Mouse (Mus musculus) lung, adult 2 months (tissue): ENCODE measurements around the gene Gpr83. TPM values are rescaled to one million over a fixed set of nuclear protein-coding genes. Genes with fewer than 3 reads are reported as not detected.

Source experiments
- DNase-seq: peaks from one replicate; pipeline ENCODE4 v3.0.0; 2022
- H3K4me1 ChIP-seq: fragments of 200-500 bp; 2 replicates; pipeline ENCODE4 v1.6.1; 2011; ENCODE audit warnings: low read length; ENCODE audit not compliant: control insufficient read depth, insufficient read depth
- H3K4me3 ChIP-seq: fragments of 200-500 bp; replicated peaks from 2 replicates; pipeline ENCODE3; 2011; ENCODE audit warnings: low read depth, mild to moderate bottlenecking, control low read depth, low read length; ENCODE audit errors: extremely low read depth
- CTCF ChIP-seq: fragments of 200-500 bp; IDR thresholded peaks from 2 replicates; pipeline ENCODE4 v1.5.1; 2011; ENCODE audit warnings: mild to moderate bottlenecking, low read length, control low read depth; ENCODE audit not compliant: insufficient read depth
- POLR2A ChIP-seq: fragments of 200-500 bp; IDR thresholded peaks from 2 replicates; pipeline ENCODE4 v1.6.1; 2011; ENCODE audit warnings: low read depth, mild to moderate bottlenecking, control low read depth, low read length, borderline replicate concordance; ENCODE audit errors: extremely low read depth
- WGBS: fragments of 180-500 bp; shearing (Covaris S2); methylation state at CpG from one replicate; pipeline ENCODE4 v1.1.7; 2018; 5-methylcytosine and 5-hydroxymethylcytosine counted together
- polyA plus RNA-seq: library from polyadenylated mRNA; depleted of rRNA; stranded (reverse); fragments of >200 nt; gene quantifications from 2 replicates; pipeline ENCODE4 v1.2.3, GENCODE M21; 2012

Gpr83 gene
- polyA plus RNA-seq, 1 experiment, result 0.32 TPM

DNA sequence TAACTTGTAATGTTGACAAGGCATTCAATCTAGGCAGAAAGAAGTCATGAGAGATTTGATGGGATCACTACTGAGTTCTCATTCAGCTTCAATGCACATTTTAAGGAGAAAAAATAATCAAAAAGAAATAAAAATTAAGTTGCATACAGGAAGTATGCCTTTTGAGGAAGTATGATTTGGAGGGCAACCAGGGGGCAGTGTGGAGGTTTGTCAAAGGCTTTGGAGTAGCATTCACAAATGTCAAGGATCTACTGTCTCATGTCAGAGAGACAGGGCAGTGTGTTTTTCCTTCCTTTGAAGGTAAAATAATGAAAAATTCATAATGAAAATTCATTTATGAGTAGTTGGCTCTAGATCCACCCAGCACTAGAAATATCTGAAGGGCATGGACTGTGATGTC is 25.1 kb downstream of the Gpr83 start:
- no peak for DNase-seq
- peaks cover 4% of the 10 kb centered on the region; the same call in 1 of the 2 replicates for H3K4me1 ChIP-seq
- no peak overlapping the region for H3K4me3 ChIP-seq
- no peak for TF ChIP-seq CTCF
- no peak for TF ChIP-seq POLR2A

DNA sequence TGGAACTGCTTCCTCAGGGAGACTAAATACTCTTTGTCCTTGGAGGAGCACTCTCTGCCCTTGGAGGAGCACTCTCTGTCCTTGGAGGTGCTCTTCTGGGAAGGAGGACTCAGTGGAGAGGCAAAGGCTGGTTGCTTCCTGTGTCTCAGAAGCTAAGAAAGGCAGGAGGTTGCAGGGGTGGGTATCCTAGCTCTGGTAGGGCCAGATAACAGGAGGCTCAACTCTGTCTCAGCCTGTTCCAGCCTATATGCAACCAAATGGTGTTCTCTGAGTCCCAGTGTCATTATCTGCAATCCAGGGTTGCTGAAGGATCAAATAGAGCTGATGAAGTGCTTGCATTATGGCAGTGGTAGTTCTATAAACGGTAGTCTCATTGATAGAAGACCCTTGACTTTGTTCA is 25.9 kb downstream of the Gpr83 start:
- 56% methylated on average over 1 of the region's 1 CpGs for WGBS

DNA sequence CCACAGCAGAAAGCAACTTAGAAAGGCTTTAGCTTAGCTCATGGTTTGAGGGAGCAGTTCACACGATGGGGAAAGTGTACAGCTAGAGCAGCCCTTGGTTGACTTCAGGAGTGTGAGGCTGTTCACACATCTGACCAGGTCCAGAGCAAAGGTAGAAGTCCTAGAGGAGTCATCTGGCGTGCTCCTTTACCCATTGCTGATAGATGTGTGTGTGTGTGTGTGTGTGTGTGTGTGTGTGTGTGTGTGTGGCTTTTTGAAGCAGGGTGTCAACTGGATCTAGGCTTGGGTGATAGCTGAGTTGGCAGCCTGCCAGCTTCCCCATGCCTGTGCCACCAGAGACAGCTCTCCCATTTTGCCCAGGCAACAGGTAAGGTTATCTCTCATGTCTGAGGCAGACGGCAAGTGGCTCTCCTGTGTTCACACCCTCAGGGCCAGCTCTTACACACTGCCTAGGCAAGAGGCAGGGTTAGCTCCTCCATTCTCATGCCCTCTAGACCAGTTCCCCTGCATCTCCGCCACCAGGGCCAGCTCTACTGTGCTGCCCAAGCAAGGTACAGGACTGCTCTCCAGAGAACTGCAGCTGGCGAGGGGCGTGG is 27.9 kb downstream of the Gpr83 start:
- no peak for TF ChIP-seq POLR2A
- TF ChIP-seq CTCF, result no peak
- Histone ChIP-seq H3K4me3 (no peak overlapping the region), H3K4me1 (peaks cover 4% of the 10 kb centered on the region; the same call in 1 of the 2 replicates)
- WGBS, result 80% methylated on average over 6 of the region's 6 CpGs
- no peak for DNase-seq

More for the DNA sequence above, 25.9 kb downstream of the Gpr83 start:
- no peak for TF ChIP-seq CTCF
- no peak for TF ChIP-seq POLR2A
- no peak overlapping the region for H3K4me3 ChIP-seq
- peaks cover 4% of the 10 kb centered on the region; the same call in 1 of the 2 replicates for H3K4me1 ChIP-seq
- no peak for DNase-seq

DNA sequence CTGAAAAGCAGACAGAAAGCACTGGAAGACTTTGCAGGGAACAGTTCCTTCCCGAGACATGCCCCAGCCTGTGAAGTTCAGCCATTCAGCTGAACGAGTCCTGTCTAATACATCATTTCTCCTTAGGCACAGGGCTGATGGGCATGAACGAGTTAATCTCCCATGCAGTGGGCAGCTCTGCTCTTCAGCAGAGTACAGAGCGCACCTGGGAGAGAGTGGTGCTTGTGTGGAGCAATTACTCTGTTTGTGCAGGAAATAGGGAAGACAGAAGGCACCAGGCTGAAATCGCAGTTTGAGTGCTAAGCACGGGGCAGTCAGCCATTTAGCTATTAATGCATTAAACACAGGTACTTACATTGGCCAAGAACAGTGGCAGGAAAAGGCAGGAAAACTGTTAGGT is 28.7 kb downstream of the Gpr83 start:
- H3K4me3 ChIP-seq, result no peak overlapping the region
- peaks cover 4% of the 10 kb centered on the region; the same call in 1 of the 2 replicates for H3K4me1 ChIP-seq
- TF ChIP-seq CTCF, result no peak
- TF ChIP-seq POLR2A, result no peak
- 55% methylated on average over 6 of the region's 6 CpGs for WGBS
- no peak for DNase-seq

DNA sequence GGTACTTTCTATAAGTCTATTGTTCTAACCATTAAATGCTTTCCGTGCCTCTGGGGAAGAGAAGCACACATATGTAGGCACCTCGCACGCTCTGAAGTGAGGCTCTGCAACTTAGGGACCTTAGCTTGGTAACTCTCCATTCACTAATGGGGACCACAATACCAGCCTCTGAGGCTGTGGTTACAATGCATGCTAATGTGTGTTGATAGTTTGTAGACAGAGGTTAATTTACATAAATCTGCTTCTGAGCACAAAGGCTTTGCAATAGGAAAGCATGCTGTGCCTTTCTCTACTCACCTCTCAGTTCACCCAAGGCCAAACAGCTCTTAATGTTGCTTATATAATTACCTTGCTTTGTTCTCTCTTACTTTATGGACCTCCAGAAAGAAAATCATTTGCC is 30.7 kb downstream of the Gpr83 start:
- 89% methylated on average over 3 of the region's 3 CpGs for WGBS
- no peak overlapping the region for H3K4me3 ChIP-seq
- H3K4me1 ChIP-seq, result no peaks in the 10 kb centered on the region
- no peak for DNase-seq
- TF ChIP-seq POLR2A (no peak), CTCF (no peak)

DNA sequence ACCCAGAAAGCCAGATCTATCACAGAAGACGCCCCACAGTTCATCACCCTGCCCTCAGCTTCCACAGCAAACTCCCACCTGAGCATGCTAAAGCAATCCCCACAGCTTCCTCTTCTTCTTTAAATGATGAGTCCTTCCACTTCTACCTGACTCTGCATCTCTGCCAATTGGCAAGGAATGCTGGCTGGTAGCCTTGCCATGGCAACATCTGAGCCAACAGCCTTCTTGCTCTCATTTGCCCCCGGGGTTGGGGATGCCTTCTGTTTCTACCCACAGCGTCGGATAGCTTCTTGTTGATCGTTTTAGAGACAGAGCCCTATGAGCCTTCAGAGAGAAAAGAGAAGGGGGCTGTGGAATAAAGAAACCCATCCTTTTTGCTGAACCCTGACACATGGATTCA is 31.9 kb downstream of the Gpr83 start:
- DNase-seq, result no peak
- no peak overlapping the region for H3K4me3 ChIP-seq
- WGBS, result 87% methylated on average over 5 of the region's 5 CpGs
- H3K4me1 ChIP-seq, result no peaks in the 10 kb centered on the region
- TF ChIP-seq CTCF (no peak), POLR2A (no peak)

DNA sequence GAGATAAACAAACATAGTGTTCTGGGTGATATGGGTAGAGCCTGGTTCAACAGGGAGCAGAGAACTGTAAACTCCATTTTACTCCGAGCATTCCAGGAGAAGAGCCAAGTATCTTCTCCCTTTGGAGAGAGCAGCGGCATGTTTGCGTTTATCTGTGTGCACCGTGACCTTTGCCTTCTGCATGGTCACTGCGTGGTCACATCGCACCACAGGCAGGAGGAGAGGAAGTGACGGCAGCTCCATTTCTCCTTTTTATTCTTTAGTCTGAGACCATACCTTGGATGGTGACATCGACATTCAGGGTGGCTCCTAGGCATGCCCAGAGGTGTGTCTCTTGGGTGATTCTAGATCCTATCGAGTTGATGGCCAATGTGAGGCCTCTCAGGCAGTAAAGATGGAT is 33.4 kb downstream of the Gpr83 start:
- TF ChIP-seq CTCF (no peak), POLR2A (no peak)
- WGBS, result 60% methylated on average over 9 of the region's 9 CpGs
- DNase-seq, result no peak
- Histone ChIP-seq H3K4me3 (no peak overlapping the region), H3K4me1 (no peaks in the 10 kb centered on the region)

DNA sequence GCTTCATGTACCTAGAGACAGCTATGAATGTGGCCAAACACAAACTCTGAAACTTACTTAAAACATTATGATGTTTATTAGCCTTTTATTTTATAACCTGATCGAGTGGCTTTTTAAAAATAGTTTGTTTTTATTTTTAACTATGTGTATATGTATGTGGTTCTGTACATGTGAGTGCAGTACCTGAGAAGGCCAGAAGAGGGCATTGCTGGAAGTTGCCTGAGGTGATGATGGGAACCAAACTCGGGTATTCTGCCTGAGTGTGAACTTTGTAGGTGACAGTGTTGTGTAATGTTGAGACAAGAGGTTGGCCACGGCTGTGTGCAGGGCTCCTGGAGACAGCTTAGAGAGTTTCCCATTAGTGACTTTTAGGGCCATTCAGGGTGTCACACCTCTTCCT is 34.6 kb downstream of the Gpr83 start:
- WGBS, result 79% methylated on average over 3 of the region's 3 CpGs
- TF ChIP-seq CTCF (no peak), POLR2A (no peak)
- DNase-seq, result no peak
- no peak overlapping the region for H3K4me3 ChIP-seq
- no peaks in the 10 kb centered on the region for H3K4me1 ChIP-seq

DNA sequence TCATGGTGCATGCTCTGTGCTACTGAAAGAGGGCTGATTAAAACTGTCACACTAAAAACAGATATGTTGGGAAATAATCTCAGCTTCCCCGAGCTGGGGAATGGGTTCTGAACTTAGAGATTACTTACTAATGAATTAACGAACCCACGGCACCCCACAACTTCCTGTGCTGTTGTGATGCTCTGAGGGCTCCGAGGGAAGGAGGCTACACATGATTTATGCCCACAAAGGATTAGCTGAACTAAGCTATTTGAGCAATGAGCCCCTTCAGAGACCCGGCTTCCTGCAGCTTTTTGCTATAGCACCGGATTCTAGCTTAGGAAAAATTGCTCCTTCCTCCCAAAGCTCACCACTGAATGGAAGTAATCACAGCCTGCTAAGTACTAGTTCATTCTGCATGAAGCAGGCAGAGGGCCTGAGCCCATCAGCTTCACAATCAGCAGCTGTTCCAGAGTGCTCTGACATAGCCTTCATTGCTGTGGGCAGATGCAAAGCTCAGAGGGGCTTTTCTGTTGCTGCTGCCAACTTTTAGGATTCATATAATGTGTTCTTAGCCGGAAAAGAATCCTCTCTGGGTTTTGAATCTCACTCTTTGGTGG is 35.3 kb downstream of the Gpr83 start:
- WGBS, result 58% methylated on average over 7 of the region's 7 CpGs
- no peak for TF ChIP-seq POLR2A
- no peak for TF ChIP-seq CTCF
- no peak for DNase-seq
- no peak overlapping the region for H3K4me3 ChIP-seq
- no peaks in the 10 kb centered on the region for H3K4me1 ChIP-seq

DNA sequence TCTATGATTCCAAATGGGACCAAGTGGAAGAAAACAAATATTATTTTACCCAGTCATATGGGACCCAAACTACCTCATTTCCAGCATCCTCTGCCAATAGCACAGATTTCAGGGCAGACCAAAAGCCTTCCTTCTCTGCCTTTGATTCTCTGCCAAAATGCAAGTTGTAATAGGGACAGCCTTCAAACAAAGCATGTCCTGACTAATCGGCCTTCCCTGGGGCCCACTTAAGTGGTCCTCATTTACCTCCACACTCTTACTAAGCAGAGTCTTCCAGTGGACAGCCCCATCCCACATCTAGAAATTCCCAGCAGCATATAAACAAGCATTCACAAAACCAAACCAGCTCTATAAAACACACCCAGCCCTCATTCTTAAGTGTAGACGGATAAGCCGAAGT is 37.1 kb downstream of the Gpr83 start:
- no peak for TF ChIP-seq CTCF
- TF ChIP-seq POLR2A, result no peak
- no peak for DNase-seq

DNA sequence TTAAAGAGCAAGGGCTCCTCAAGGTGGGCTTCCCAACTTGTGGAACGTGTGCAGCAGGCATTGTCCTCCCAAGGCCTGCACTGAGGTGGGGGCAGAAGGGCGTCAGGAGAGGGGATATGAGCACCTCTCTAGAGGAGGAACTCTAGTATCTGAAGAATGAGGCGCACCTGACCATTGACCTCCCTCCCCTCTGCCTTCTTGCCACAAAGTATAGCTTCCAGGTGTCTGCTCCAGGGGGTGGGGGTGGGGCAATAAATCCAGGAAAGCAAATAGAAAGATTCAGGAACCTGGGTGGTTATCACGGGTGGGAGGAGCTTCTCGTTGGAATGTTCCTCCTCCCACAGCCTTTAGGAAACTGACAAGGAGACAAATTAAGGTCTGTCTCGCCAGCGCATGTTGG is 41.7 kb downstream of the Gpr83 start:
- TF ChIP-seq CTCF (no peak), POLR2A (no peak)
- 48% methylated on average over 7 of the region's 7 CpGs for WGBS
- no peak overlapping the region for H3K4me3 ChIP-seq
- no peaks in the 10 kb centered on the region for H3K4me1 ChIP-seq
- DNase-seq, result no peak

More for the DNA sequence above, 37.1 kb downstream of the Gpr83 start:
- WGBS, result 65% methylated on average over 3 of the region's 3 CpGs
- H3K4me1 ChIP-seq, result no peaks in the 10 kb centered on the region
- no peak overlapping the region for H3K4me3 ChIP-seq
